Mouse (Mus musculus): ENCODE results near the gene Nup214. TPM values are rescaled to one million over a fixed set of nuclear protein-coding genes. Genes with fewer than 3 reads are reported as not detected.

Gene Nup214
- 138 to 185 TPM (median 146 TPM) in 4 replicates for total RNA-seq (2023)

GRCm38 (mm10) chr2:31974141-31974808 lies at the start of gene Nup214:
TSS of gene Nup214 (plus strand) at chr2:31974436.

DNA sequence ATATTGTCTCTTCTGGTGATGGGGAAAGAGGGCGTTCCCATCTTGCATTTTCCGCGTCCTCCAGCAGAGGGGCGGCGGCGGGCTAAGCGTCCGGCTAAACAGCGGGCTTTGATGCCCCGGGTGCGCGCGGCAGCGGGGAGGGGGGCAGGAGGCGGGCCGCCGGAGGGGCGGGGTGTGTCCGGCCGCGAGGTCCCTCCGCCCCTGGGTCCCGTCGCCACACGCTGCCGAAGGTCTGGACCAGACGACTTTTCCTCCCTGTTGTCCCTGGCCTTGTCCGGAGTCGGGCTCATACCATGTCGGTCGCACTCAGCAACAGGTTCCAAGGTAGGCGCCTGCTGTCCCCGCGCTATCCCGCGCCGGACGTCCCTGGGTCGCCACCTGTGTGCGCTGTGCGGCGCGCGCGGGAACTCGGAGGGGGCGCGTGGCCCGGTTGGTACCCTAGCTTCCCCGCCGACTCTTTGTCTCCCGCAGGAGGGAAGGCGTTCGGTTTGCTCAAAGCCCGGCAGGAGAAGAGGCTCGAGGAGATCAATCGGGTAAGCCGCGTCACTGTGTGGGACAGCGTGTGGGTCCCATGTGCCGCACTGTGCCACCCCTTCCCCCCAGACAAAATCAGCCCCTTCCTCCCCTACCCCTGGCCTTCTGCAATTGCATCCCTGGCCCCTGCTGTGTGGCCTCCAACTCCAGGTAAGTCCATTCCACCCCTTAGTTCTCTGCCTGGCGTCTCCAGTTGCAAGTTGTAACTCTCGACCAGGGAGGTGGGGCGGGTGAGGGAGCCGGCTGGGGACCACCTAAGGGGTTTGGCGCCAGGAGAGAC lies 24.0 kb upstream of the Nup214 start, which contains the start of gene Aif1l:
Gene Aif1l, plus strand, starts transcription at position 82 of the 814 bp plus-strand sequence.

GRCm38 (mm10) chr2:32084111-32084871 lies 110.1 kb downstream of the Nup214 start, which contains the start of gene Fam78a:
TSS of gene Fam78a (minus strand) at chr2:32084857.

GRCm38 (mm10) chr2:32095351-32096121 lies 121.3 kb downstream of the Nup214 start, which contains the start of gene Plpp7:
TSS of gene Plpp7 (plus strand) at chr2:32095528.

Other genes starting within 250 kb of the Nup214 start
- gene Qrfp, start 163.9 kb upstream of the Nup214 start, total RNA-seq (2023), result 0.66 to 1.0 TPM (median 0.77 TPM) in 4 replicates
- gene Fibcd1, start 128.4 kb upstream of the Nup214 start, total RNA-seq (2023), result 0.12 to 0.38 TPM (median 0.22 TPM) in 4 replicates
- gene Lamc3, start 87.1 kb upstream of the Nup214 start, total RNA-seq (2023), result 0.19 to 0.21 TPM in 2 of 4 replicates, not detected in the others
- gene Aif1l, start 24.3 kb upstream of the Nup214 start, total RNA-seq (2023), result not detected in 4 replicates
- 12.5 to 18.2 TPM (median 14.8 TPM) in 4 replicates for gene Fam78a, start 110.4 kb downstream of the Nup214 start, total RNA-seq (2023)
- 0.29 to 0.49 TPM (median 0.30 TPM) in 3 of 4 replicates, not detected in the other for gene Plpp7, start 121.1 kb downstream of the Nup214 start, total RNA-seq (2023)
- 94.0 to 99.1 TPM (median 96.9 TPM) in 4 replicates for gene Prrc2b, start 176.6 kb downstream of the Nup214 start, total RNA-seq (2023)

All from B cell, adult 62 days (primary cell).